Mouse (Mus musculus) B cell, adult 2 months (primary cell): Measurements from ENCODE around the gene Cd300e.
"Not testable (repeated sequence)": the region's sequence is repeated elsewhere in the genome, so short reads cannot be mapped to it uniquely, and the experiment has no call there.

Experiments used
- DNase-seq, 2 experiments: peaks; one replicate each; pipeline ENCODE4 v3.0.0; 2022

Cd300e gene

GRCm38 (mm10) chr11:115081373-115081772 is 19.4 kb upstream of the Cd300e start:
- no peak for DNase-seq

DNA sequence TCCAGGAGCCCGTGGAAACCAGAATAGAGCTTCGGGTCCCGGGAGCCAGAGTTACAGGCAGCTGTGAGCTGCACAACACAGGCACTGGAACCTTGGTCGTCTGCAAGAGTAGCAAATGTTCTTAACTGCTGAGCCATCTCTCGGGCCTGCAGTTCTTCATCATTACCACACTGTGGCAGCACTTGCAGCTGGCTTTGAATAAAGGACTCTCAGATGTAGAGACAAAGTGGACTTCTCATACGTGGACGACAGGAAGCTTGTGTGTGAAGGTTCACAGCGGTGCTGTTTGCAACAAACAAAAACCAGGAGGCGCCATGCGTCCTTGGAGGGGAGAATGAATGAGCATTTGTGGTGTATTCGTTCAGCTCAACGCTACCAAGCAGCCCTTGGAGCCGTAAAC is 18.9 kb upstream of the Cd300e start:
- peak; percentile 61 to 64 for DNase-seq

DNA sequence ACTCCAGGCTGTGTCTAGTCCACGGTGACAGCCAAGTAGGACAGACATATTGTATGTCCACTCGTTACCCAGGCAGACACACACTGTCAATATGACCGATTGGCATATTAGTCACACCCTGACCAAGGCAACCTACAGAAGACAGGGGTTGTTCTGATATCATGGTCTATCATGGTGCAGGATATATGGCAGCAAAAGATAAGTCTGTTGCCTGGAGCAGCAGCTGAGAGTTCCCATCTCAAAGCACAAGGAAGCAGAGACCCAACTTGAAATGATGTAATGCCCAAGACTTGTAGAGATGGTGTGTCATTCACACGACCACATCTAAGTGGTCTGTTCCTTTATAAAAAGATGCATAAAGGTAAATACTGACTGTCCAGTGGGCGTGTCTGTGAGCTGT is 16.7 kb upstream of the Cd300e start:
- no peak for DNase-seq

GRCm38 (mm10) chr11:115077436-115077835 is 15.5 kb upstream of the Cd300e start:
- no peak for DNase-seq

GRCm38 (mm10) chr11:115075859-115076258 is 13.9 kb upstream of the Cd300e start:
- DNase-seq: no peak

- DNase-seq: no peak
Measured at GRCm38 (mm10) chr11:115075407-115075806, 13.4 kb upstream of the Cd300e start.

DNA sequence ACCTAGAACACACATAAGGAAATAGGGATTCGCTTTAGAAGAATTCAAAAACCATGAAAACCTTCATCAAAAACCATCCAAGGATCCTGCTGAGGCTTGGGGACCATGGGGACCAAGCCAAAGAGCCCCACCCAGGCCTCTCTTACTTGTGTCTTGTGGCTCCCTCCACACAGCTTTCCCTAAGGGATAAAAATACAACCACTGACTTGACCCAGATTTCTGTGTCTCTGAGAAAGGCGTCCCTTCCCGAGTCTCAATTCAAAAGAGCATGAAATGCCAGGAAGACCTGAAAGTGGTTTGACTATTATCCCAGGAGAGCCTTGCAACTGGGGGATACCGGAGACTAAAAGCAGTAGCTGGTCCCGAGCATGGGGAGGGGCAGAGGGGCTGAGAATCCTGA is 11.0 kb upstream of the Cd300e start:
- DNase-seq: no peak

- no peak for DNase-seq
Measured at GRCm38 (mm10) chr11:115071631-115072294, 9.8 kb upstream of the Cd300e start.

DNA sequence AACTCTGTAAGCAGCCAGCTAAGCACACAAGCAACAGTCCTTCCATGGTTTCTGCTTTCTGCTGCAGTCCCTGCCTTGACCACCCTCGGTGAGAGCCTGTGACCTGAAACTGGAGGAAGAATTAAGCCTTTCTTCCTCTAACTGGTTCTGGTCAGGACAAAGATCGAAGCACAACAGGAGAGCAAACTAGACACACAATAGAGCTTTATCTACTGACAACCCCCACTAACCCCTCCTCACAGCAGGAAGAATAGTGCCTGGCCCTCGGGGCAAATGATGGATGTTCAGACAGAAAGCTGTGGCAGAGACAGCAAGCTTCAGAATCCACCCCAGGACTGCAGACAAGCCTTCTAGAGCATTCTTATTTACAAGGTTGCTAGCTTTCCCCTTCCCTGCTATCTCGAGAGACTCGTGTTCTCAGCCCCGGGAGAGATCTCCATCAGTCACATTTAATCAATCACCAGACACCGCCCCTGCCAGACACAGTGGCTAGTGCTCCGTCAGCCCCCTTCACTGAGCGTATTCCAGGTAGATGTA is 9.1 kb upstream of the Cd300e start:
- no peak for DNase-seq

DNA sequence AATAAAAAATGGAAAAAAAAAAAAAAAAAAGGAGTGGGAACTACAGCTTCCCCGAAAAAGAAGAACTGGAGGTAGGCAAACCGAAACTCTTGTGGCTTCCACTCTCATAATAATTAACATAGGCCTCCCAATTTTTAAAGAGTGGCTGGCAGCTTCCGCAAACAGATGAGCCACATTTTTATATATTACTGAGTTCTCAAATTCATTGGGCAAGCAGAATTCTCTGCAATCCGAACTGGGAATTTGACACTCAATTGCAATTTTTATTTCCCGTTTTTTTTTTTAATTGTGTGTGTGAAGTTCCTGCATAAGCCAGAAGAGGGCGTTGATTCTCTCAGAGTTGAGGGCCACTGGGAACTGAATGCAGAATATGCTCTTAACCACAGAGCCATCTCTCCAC is 4.8 kb upstream of the Cd300e start:
- peak in 1 of 2 experiments; percentile 15 for DNase-seq

- DNase-seq: no peak
Measured at GRCm38 (mm10) chr11:115059797-115060196, 2.2 kb downstream of the Cd300e start.

- DNase-seq: no peak
Measured at GRCm38 (mm10) chr11:115058701-115059100, 3.3 kb downstream of the Cd300e start.

- DNase-seq: no peak
Measured at GRCm38 (mm10) chr11:115054537-115054936, 7.4 kb downstream of the Cd300e start.

GRCm38 (mm10) chr11:115052991-115053390 is 9.0 kb downstream of the Cd300e start:
- DNase-seq: no peak

DNA sequence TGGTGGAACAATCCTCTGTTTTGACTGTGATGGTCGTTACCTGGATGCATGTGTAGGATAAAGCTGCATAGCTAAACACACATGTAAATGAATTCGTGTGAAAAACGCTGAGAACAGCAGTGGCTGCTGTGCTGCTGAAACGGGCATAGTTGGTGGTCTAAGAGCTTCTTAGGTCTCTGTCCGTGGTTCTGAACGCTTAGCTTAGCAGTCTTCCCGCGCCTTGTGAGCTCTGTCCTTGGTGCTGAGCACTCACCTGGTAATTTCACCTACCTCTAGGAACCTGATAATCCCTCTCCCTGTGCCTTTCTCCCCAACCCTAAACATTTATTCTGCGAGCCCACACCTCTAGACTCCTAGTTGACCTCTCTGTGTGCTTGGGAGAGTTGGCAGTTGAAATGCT is 9.8 kb downstream of the Cd300e start:
- peak; percentile 29 to 31 for DNase-seq

GRCm38 (mm10) chr11:115049282-115049895 is 12.6 kb downstream of the Cd300e start:
- DNase-seq: peak; percentile 14 to 32

DNA sequence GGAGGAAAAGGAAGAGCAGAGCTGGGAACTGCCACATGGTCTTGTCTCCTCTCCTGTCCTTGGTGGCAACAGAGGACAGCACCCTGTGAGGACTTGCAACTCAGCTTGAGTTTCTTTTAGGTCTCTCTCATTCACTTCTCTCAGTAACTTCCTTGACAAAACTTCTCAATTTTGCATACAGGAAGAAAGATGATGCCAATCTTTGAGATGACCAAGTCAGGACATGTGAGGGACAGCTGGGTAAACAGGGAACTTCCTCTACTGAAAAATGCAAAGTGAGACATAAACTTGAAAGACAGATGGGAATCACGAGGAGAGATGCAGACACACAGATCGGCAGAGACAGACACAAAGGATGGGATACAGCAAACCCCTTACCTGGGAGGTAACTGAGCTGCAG is 13.7 kb downstream of the Cd300e start, which contains the start of gene Cd300ld3:
Cd300ld3 (minus strand) TSS at position 151 of the 400 bp plus-strand sequence.
- DNase-seq: no peak

GRCm38 (mm10) chr11:115037669-115038068 is 24.3 kb downstream of the Cd300e start, which contains the start of gene Cd300ld5:
Cd300ld5 (minus strand) TSS chr11:115037769.
- DNase-seq: not testable (repeated sequence)

DNA sequence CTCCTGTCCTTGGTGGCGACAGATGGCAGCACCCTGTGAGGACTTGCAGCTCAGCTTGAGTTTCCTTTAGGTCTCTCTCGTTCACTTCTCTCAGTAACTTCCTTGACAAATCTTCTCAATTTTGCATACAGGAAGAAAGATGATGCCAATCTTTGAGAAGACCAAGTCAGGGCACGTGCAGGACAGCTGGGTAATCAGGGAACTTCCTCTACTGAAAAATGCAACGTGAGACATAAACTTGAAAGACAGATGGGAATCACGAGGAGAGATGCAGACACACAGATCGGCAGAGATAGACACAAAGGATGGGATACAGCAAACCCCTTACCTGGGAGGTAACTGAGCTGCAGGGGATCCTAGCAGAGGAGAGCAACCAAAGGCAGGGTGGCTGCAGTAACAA is 35.1 kb downstream of the Cd300e start, which contains the start of gene Cd300ld4:
Cd300ld4 (minus strand) TSS at position 101 of the 400 bp plus-strand sequence.
- not testable (repeated sequence) for DNase-seq

- DNase-seq: not testable (repeated sequence)
Measured at GRCm38 (mm10) chr11:115016093-115016492, 45.9 kb downstream of the Cd300e start, which contains the start of gene Cd300ld2. Cd300ld2 (minus strand) TSS chr11:115016193.

DNA sequence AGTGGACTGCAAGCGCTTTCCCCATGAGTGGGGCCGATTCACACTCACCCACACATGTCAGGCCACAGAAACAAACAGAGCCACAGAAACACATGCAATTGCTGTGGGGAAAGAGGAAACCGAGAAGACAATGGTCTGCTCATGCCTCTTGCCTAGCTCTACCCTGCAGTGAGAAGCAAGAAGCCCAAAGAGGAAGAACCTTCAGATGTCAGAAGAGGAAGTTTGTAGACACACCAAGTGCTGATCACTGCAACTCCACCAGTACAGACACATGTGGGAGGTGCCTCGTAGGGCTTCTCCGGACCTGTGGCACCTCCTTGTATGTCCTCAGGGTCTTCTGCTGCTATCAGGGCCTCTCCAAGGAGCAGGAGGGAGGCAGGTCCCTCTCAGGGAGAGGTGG is 57.9 kb downstream of the Cd300e start:
- DNase-seq: peak in 1 of 2 experiments; percentile 1
